Mouse (Mus musculus): ENCODE data around the gene Mthfsd. TPM values are rescaled to one million over a fixed set of nuclear protein-coding genes. Genes with fewer than 3 reads are reported as not detected.

Gene Mthfsd
- polyA plus RNA-seq, 1 experiment from 2014 or later, result 13.7 TPM

DNA sequence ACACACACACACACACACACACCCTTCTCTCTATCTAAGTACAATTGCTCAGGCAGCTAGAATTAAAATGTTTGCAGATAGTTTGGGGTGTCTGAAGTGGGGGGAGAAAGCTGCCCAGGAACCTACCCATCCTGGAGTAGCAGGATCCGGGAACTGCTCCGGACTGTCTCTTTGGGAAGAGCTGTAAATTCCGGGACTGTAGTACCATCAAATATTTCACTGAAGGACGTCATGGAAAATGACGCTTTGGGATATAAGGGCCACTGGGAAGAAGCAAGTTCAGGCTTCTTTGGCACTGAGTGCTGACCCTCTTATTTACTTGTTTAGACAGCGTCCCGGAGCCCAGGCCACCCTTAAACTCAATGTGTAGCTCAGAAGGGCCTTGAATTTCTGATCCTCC is 29.0 kb downstream of the Mthfsd start:
- 7% methylated on average over 7 of the region's 7 CpGs for WGBS (ENCODE audit: insufficient replicate concordance)
- no peak for TF ChIP-seq EP300 (IDR thresholded peaks at IDR 0.05; ENCODE audit: low read depth)
- TF ChIP-seq CTCF (IDR thresholded peaks at IDR 0.05; ENCODE audit: low read depth), result no peak
- Histone ChIP-seq H3K4me2 (ENCODE audit: low read depth, low read length) (no peak overlapping the region), H3K4me1 (ENCODE audit: insufficient read depth) (no peaks in the 10 kb centered on the region), H3K9ac (replicated peaks) (no peak overlapping the region), H3K36me3 (replicated peaks; ENCODE audit: insufficient read depth, low read length) (no peaks in the 10 kb centered on the region), H3K27me3 (ENCODE audit: insufficient read depth, low read length) (peaks cover 97% of the 10 kb centered on the region), H3K9me3 (ENCODE audit: low read length) (no peaks in the 10 kb centered on the region), H3K4me3 (ENCODE audit: low read depth, low read length) (no peak overlapping the region), H3K27ac (ENCODE audit: low read depth) (no peak overlapping the region)
- no peak for ATAC-seq
- no peak for DNase-seq

DNA sequence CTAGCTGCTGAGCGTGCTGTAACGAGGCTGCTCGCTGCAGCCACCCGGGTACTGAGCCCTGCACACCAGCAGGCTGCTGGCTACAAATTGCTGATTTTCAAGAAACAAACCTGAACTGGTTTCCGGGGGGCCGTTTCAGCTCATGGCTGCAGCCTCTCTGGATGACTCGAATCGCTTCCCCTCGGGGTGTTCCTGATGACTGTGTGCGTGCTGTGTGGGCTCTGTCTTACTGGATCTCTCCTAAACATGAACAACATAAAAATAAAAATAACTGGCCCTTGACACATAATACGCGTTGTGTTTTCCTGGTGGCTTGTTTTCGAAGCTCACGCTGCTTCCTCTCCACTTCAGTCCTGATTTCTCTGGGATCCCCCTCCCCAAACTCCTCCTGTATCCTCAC is 29.5 kb downstream of the Mthfsd start:
- Histone ChIP-seq H3K27ac (ENCODE audit: low read depth) (no peak overlapping the region), H3K4me1 (ENCODE audit: insufficient read depth) (no peaks in the 10 kb centered on the region), H3K9me3 (ENCODE audit: low read length) (no peaks in the 10 kb centered on the region), H3K36me3 (replicated peaks; ENCODE audit: insufficient read depth, low read length) (no peaks in the 10 kb centered on the region), H3K9ac (replicated peaks) (no peak overlapping the region), H3K4me2 (ENCODE audit: low read depth, low read length) (no peak overlapping the region), H3K4me3 (ENCODE audit: low read depth, low read length) (no peak overlapping the region), H3K27me3 (ENCODE audit: insufficient read depth, low read length) (peaks cover 97% of the 10 kb centered on the region)
- DNase-seq (no peak), ATAC-seq (no peak)
- 18% methylated on average over 14 of the region's 14 CpGs for WGBS (ENCODE audit: insufficient replicate concordance)
- TF ChIP-seq EP300 (IDR thresholded peaks at IDR 0.05; ENCODE audit: low read depth) (no peak), CTCF (IDR thresholded peaks at IDR 0.05; ENCODE audit: low read depth) (no peak)

DNA sequence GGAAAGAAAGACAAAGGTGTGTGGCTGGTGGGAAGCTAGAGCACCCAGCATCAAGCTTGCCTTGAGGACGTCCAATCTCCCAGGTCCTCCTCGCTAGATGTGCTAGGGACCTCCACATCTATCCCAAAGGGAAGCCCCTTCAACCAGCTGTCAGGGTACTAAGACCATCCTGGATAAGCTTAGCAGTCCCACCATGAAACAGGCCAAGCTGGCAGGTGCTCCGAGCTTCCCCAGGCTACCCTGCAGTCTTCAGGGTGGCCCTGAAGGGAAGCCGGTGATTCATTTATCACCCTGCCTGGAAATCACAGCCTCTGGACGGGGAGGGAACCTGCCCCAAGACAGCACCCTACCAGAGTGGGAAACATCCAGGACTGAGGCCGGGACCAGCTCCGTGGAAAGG is 31.6 kb downstream of the Mthfsd start:
- 0 out of 2 replicates have a peak, but pooled peaks cover 2% of the 10 kb centered on the region for H3K4me1 ChIP-seq (ENCODE audit: insufficient read depth)
- no peak overlapping the region for H3K9ac ChIP-seq (replicated peaks)
- no peak overlapping the region for H3K4me3 ChIP-seq (ENCODE audit: low read depth, low read length)
- no peaks in the 10 kb centered on the region for H3K36me3 ChIP-seq (replicated peaks; ENCODE audit: insufficient read depth, low read length)
- no peak overlapping the region for H3K27ac ChIP-seq (ENCODE audit: low read depth)
- no peaks in the 10 kb centered on the region for H3K9me3 ChIP-seq (ENCODE audit: low read length)
- DNase-seq (no peak), ATAC-seq (no peak)
- no peak overlapping the region for H3K4me2 ChIP-seq (ENCODE audit: low read depth, low read length)
- WGBS (ENCODE audit: insufficient replicate concordance), result 24% methylated on average over 7 of the region's 7 CpGs
- peaks cover 94% of the 10 kb centered on the region for H3K27me3 ChIP-seq (ENCODE audit: insufficient read depth, low read length)
- TF ChIP-seq CTCF (IDR thresholded peaks at IDR 0.05; ENCODE audit: low read depth) (no peak), EP300 (IDR thresholded peaks at IDR 0.05; ENCODE audit: low read depth) (no peak)

DNA sequence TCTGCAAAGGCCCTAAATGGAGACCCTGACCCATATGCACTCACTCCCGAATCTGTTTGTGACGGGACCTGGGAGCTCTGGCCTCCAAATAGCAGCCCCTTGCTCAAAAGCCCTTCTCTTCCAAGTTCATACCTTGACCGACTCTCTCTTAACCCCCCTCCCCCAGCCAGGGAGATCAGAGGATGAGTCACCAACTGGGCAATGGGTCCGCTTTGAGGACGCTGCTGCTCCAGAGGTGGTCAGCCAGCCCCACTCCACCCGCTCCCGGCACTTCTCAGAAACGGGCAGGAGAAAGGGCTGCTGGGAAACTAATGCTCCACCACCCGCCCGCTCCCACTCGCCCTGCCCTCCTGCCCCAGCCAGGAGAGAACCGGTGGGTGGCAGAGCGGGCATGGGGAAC is 32.3 kb downstream of the Mthfsd start:
- 0 out of 2 replicates have a peak, but pooled peaks cover 2% of the 10 kb centered on the region for H3K4me1 ChIP-seq (ENCODE audit: insufficient read depth)
- no peak for ATAC-seq
- H3K27ac ChIP-seq (ENCODE audit: low read depth), result no peak overlapping the region
- no peak overlapping the region for H3K4me3 ChIP-seq (ENCODE audit: low read depth, low read length)
- TF ChIP-seq CTCF (IDR thresholded peaks at IDR 0.05; ENCODE audit: low read depth) (no peak), EP300 (IDR thresholded peaks at IDR 0.05; ENCODE audit: low read depth) (no peak)
- H3K9ac ChIP-seq (replicated peaks), result no peak overlapping the region
- H3K36me3 ChIP-seq (replicated peaks; ENCODE audit: insufficient read depth, low read length), result no peaks in the 10 kb centered on the region
- WGBS (ENCODE audit: insufficient replicate concordance), result 6% methylated on average over 13 of the region's 13 CpGs
- H3K4me2 ChIP-seq (ENCODE audit: low read depth, low read length), result no peak overlapping the region
- no peak for DNase-seq
- no peaks in the 10 kb centered on the region for H3K9me3 ChIP-seq (ENCODE audit: low read length)
- peaks cover 94% of the 10 kb centered on the region for H3K27me3 ChIP-seq (ENCODE audit: insufficient read depth, low read length)

DNA sequence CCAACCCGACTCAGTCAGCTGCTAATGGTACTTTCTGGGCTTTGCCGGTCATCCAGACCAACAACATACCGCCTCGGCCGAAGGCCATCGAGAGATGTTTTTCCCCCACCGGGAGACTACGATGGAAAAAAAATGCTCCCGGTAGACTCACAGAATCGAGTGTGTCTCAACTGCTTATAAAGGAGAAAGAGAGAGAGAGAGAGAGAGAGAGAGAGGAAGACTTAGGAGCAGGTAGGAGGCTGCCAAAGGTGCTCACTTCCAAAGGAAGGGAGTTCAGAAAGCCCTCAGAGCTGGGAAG is 33.4 kb downstream of the Mthfsd start:
- Histone ChIP-seq H3K27me3 (ENCODE audit: insufficient read depth, low read length) (peaks cover 91% of the 10 kb centered on the region), H3K9me3 (ENCODE audit: low read length) (no peaks in the 10 kb centered on the region), H3K36me3 (replicated peaks; ENCODE audit: insufficient read depth, low read length) (no peaks in the 10 kb centered on the region), H3K4me2 (ENCODE audit: low read depth, low read length) (no peak overlapping the region), H3K27ac (ENCODE audit: low read depth) (no peak overlapping the region), H3K9ac (replicated peaks) (no peak overlapping the region), H3K4me3 (ENCODE audit: low read depth, low read length) (no peak overlapping the region), H3K4me1 (ENCODE audit: insufficient read depth) (0 out of 2 replicates have a peak, but pooled peaks cover 2% of the 10 kb centered on the region)
- ATAC-seq (no peak), DNase-seq (no peak)
- whole genome bisulfite sequencing (ENCODE audit: insufficient replicate concordance), result 5% methylated on average over 10 of the region's 10 CpGs
- TF ChIP-seq EP300 (IDR thresholded peaks at IDR 0.05; ENCODE audit: low read depth) (no peak), CTCF (IDR thresholded peaks at IDR 0.05; ENCODE audit: low read depth) (no peak)

DNA sequence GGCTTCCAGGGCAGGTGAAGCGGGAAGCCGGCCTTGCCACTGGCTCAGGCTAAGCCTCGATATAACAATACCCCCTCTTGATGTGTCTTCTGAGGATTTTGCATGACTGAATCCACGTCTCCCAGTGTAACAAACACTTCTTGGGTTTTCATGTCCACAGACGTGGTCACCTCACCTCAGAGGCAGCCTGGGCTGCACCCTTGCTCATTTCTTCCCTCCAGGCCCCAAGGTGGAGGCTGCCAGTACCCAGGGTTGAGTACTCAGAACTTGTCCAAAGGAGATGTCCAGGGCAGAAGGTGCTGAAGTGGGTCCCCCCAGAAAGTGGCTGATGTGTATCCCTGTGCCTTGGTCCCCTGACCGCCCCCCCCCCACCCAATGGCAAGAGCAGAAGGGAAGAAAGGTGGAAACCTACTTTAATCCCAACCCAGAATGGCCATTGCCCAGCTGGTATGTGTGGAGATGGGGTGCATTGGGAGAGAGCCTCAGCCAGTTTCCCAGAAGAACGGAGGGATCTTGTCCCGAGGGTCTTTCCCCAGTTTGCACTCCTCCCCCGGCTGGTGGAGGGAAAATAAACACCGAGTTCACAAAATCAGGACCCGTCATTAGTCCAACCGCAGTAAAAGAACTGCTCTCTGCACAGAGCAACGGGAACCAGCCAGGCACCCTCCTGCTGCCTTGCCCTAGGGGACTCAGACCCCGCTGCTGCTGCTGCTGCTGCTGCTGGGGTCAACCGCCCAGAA is 33.9 kb downstream of the Mthfsd start:
- 8% methylated on average over 15 of the region's 15 CpGs for WGBS (ENCODE audit: insufficient replicate concordance)
- 0 out of 2 replicates have a peak, but pooled peaks cover 2% of the 10 kb centered on the region for H3K4me1 ChIP-seq (ENCODE audit: insufficient read depth)
- H3K9ac ChIP-seq (replicated peaks), result no peak overlapping the region
- no peaks in the 10 kb centered on the region for H3K9me3 ChIP-seq (ENCODE audit: low read length)
- no peak overlapping the region for H3K4me2 ChIP-seq (ENCODE audit: low read depth, low read length)
- ATAC-seq (no peak), DNase-seq (no peak)
- H3K36me3 ChIP-seq (replicated peaks; ENCODE audit: insufficient read depth, low read length), result no peaks in the 10 kb centered on the region
- TF ChIP-seq EP300 (IDR thresholded peaks at IDR 0.05; ENCODE audit: low read depth) (no peak), CTCF (IDR thresholded peaks at IDR 0.05; ENCODE audit: low read depth) (no peak)
- H3K27me3 ChIP-seq (ENCODE audit: insufficient read depth, low read length), result peaks cover 86% of the 10 kb centered on the region
- no peak overlapping the region for H3K4me3 ChIP-seq (ENCODE audit: low read depth, low read length)
- no peak overlapping the region for H3K27ac ChIP-seq (ENCODE audit: low read depth)

All from liver, postnatal 0 days (tissue).